Mouse (Mus musculus): ENCODE results near the gene Hist1h4b.
A peak's percentile ranks its signal among the peaks of the same experiment; 100 is the strongest.
"Not testable (repeated sequence)": the region's sequence is repeated elsewhere in the genome, so short reads cannot be mapped to it uniquely, and the experiment has no call there.

Hist1h4b gene

DNA sequence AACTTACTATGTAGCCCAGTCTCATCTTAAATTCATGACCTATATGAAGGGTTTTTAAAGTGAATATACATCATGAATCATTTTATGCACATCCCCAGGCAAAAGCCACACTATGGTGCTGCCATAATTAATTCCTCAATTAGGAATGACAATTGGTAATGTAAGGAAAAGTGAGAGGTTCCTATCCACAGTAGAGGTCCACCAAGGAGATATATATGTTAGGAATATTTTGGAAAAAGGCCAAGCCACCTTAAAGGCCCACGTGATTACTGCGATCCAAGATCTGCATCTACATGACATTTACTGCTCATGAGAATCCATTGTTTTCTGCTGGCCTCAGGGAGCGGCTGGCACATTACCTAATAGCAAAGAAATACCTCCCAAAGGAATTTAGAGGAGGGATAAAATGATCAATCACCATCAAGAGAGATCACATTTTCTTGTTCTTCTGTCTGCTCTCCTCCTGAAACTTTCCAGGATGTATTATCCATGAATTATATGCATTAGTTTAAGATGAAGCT lies 2.5 kb downstream of the Hist1h4b start:
- DNase-seq = no peak

- DNase-seq = no peak
These were observed 3.1 kb downstream of the Hist1h4b start for GRCm38 (mm10) chr13:23759916-23760239.

DNA sequence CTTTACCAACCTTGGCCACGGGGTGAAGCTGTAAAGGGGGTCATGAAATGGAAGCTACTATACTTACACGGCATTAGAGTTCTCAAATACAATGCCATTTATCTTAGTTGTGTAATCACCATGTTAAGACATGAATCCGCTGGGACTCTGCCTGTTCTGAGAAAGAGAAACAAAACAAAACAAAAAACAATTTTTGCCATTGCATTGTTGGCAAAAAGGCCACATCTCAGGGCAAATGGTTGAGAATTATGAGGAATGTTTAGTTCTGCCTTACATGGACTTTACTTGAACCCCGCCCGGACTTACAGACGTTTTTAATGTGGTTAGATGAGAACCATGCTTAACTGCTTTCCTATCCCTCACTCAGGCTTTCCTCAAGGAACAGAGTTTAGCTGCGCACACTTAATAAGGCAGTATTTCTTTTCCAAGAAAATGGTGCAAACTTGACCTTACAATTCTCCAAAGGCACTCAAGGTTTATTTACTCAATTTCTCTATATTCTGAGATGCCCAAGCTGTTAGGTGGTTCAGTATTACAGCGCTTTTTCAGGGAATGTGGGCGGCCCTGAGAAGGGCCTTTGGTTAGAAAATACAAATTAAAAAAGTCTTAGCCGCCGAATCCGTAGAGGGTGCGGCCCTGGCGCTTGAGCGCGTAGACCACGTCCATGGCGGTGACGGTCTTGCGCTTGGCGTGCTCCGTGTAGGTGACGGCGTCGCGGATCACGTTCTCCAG lies 3.6 kb downstream of the Hist1h4b start:
- no peak for DNase-seq

- peak; percentile 99 for DNase-seq
These were observed 4.4 kb downstream of the Hist1h4b start, which contains the start of gene Hist1h4a for GRCm38 (mm10) chr13:23760972-23761864. TSS of gene Hist1h4a (minus strand) at chr13:23761230.

DNA sequence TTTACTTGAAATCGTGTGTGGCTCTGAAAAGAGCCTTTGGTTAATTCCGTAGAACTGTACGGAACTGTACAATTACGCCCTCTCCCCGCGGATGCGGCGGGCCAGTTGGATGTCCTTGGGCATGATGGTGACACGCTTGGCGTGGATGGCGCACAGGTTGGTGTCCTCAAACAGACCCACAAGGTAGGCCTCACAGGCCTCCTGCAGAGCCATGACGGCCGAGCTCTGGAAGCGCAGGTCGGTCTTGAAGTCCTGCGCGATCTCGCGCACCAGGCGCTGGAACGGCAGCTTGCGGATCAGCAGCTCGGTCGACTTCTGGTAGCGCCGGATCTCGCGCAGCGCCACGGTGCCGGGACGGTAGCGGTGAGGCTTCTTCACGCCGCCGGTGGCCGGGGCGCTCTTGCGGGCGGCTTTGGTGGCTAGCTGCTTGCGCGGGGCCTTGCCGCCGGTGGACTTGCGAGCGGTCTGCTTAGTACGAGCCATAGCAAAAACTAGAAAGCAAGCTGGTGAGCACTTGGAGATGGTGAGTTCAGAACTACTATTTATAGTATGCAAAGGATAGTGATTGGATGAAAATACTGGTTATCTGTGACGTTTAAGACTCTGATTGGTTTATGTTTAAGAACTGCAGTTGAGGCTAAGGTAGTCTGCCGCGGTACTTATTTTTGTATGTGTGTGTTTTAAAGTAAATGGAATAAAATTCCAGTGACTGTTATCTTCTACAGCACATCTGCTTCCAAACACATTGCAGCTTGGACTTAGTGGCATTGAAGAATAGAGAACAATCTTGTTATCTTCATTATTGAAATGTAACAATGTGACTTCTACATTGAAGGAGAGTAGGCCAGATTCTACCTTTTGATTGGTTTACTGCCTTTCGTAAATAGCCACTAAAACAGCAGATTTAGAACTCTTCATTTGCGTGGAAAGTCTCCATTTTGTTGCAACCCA lies 5.3 kb downstream of the Hist1h4b start, which contains the start of gene Hist1h3a:
Gene Hist1h3a, minus strand, starts transcription at position 516 of the 951 bp plus-strand sequence.
- DNase-seq = peak; percentile 26

DNA sequence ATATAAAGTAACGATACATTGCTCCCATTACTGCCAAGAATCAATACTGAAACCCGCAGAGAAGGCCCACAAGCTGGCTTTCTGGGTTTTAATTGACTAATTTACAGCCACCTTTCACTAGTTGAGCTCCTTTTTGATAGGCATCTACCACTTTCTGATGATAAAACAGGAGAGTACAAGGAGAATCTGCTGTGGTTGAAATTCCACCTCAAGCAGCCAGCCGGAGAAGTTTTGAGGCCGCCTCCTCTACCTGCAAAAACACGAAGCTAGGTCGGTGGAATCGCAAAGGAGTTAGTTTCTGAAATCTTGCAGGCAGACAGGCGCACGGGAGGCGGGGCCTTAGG lies 6.4 kb downstream of the Hist1h4b start:
- no peak for DNase-seq

DNA sequence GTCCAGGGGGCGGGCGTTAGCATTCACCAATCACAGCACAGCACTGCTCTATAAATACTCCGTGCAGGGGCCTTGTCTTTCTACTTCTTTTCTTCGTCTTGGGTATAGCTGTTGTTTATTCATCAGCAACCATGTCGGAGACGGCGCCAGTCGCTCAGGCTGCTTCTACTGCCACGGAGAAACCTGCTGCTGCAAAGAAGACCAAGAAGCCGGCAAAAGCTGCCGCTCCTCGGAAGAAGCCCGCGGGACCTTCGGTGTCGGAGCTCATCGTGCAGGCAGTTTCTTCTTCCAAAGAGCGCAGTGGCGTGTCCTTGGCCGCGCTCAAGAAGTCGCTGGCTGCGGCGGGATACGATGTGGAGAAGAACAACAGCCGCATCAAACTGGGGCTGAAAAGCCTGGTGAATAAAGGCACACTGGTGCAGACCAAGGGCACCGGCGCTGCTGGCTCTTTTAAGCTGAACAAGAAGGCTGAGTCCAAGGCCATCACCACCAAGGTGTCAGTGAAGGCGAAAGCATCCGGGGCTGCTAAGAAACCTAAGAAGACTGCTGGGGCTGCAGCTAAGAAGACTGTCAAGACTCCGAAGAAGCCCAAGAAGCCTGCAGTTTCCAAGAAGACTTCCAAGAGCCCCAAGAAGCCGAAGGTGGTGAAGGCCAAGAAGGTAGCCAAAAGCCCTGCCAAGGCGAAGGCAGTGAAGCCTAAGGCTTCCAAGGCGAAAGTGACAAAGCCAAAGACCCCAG lies 6.9 kb downstream of the Hist1h4b start, which contains the start of gene Hist1h1a:
Gene Hist1h1a, plus strand, starts transcription at position 81 of the 738 bp plus-strand sequence.
- peak; percentile 70 for DNase-seq

- DNase-seq = no peak
These were observed 7.7 kb downstream of the Hist1h4b start for GRCm38 (mm10) chr13:23764324-23765171.

GRCm38 (mm10) chr13:23765172-23765513 lies 8.3 kb downstream of the Hist1h4b start:
- no peak for DNase-seq

GRCm38 (mm10) chr13:23766772-23767171 lies 10.0 kb downstream of the Hist1h4b start:
- no peak for DNase-seq

DNA sequence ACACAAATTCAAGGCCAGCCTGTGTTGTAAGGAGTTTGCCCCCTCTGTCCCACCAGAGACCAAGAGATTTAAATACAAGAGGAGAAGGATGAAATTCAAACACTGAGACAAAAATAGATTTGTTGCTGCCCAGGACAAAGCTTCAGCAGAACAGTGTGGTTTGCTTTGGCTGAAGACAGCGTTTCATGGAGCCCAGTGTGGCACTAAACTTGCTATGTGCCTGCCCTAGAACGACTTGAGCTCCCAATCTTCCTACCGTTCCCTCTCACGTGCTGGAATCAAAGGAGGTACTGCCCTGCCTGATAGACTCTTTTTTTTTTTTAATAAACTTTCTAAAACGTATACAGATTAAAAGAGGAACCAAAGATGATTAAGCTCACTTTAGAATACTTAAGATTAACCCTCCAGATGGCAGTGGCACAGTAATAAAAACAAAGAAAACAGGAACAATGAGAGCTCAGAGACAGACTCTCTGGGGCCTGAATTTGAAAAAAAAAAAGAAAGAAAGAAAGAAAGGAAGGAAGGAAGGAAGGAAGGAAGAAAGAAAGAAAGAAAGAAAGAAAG lies 12.1 kb downstream of the Hist1h4b start:
- no peak for DNase-seq

GRCm38 (mm10) chr13:23769613-23770012 lies 12.8 kb downstream of the Hist1h4b start, which contains the start of gene Trim38:
TSS of gene Trim38 (plus strand) at chr13:23769913.
- not testable (repeated sequence) for DNase-seq

- DNase-seq = peak; percentile 55
These were observed 15.9 kb downstream of the Hist1h4b start for GRCm38 (mm10) chr13:23772561-23773313.

DNA sequence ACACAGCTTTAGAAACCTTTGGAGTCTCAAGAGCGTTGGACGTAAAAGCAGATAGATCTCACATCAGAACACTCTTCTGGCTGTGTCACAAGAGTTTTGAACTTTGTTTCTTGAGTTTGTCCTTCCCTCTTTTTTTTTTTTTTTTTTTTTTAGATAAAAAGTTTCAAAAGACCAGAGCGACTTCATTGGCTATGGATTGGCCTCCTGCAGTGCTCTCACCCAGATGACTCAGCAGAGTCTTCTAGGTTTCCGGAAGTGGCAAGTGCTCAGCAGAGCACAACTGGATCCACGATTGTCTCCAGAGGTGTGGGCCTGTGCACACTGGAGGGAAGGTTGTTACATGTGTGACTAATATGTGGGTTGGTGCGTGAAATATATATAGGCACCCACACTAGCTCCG lies 21.5 kb downstream of the Hist1h4b start:
- DNase-seq = no peak

DNA sequence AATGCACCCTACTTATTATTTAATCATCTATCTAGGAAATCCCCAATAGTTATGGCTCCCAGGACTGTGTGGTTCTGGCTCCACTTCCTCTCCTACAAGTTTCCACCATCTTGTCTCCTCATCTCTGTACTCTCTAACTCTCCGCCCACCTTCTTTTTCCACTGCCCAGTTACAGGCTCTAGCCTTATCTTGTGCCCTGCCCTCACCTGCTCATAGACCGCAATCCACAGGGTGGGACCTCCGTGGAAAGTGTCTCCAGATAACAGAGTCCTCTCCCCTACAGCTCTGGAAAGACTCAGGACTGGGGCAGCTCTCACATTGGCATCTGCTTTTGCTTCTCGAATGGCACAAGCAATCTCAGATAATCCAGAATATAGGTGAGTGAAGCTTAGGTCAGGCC lies 22.2 kb downstream of the Hist1h4b start:
- no peak for DNase-seq

DNA sequence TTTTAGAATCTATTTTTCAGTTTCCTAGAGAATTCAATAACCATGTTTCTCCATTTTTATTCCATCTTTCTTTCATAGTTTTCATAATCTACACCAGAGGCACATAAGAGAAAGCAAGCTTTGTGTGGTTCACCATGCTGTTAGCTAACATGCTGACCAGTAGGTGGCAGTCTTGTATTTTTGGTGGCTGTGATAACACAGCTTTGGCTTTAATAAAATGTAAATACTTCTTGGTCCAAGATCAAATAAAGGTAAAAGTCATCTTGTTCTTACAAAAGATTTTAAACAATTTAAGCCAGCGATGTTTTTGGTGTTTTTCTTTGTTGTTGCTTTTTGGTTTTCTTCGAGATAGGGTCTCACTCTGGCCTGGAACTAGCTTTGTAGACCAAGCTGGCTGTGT lies 35.7 kb downstream of the Hist1h4b start:
- peak; percentile 51 for DNase-seq

DNA sequence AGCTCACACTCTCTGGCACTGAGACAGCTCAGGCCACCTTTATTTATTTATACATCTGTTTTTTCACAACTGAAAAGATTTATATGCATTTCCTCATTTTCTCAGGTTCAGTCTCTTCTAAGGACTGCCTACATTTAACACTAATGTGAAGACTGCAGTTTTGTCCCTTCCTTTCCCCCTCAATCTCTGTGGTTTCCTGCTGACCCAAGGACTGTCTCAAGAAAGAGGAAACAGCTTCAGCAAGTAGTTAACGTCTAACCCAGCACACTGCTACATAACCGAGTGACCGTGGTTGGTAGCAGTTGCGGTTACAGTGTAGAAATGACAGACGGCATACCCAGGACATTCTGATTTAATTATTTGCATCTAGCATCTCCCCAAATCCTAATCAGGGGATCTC lies 42.6 kb downstream of the Hist1h4b start:
- no peak for DNase-seq

GRCm38 (mm10) chr13:23804532-23804931 lies 47.7 kb downstream of the Hist1h4b start:
- no peak for DNase-seq

DNA sequence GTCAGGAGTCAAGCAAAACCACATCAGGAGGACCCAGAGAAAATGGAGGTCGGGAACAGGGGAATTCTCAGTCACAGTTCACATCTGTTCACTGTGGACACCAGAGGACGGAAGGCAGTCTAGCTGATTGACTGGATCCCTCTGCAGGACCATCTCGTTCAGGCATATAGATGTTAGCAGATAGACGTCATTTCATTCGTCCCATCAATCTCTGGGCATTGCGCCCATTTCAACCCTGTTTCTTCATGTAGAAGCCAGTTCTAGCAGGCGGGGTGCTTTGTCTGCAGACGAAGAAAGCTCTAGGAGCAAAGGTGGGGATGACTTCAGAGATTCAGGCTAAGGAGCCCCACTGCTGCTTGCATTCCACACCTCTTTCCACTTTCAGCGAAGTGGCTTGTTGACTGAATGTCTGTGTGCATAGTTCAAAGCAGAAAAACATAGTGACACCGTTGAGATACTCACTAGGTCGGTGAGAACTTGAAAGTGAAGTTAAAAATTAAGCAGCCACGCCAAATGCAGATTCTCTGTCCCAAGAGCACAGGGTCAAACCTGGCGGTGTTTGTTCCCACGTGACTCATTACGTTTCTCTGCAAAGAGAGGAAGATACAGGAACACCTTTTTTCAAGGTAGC lies 49.7 kb downstream of the Hist1h4b start, which contains the start of gene Slc17a2:
Gene Slc17a2, plus strand, starts transcription at position 572 of the 631 bp plus-strand sequence.
- DNase-seq = no peak

Data from right cerebral cortex, postnatal 14 days (tissue).